Mouse (Mus musculus) olfactory bulb, adult 2 months (tissue): ENCODE measurements around the gene Tmx4.

Experiments used
- CTCF ChIP-seq: fragments of 200-500 bp; IDR thresholded peaks from 2 replicates; pipeline ENCODE4 v1.5.1; 2012; ENCODE audit warnings: low read depth, mild to moderate bottlenecking, low read length, moderate library complexity; ENCODE audit not compliant: insufficient read depth
- POLR2A ChIP-seq: fragments of 200-500 bp; IDR thresholded peaks from 2 replicates; pipeline ENCODE4 v1.6.1; 2012; ENCODE audit warnings: mild to moderate bottlenecking, low read depth, low read length, moderate library complexity; ENCODE audit not compliant: insufficient read depth

- TF ChIP-seq POLR2A (no peak), CTCF (no peak)
Measured at GRCm38 (mm10) chr2:134648999-134649398, 5.1 kb upstream of the Tmx4 start.
